Mouse (Mus musculus) Muller cell, postnatal 12 days (primary cell): ENCODE measurements around the gene 1700025F22Rik.
"Not testable (repeated sequence)": the region's sequence is repeated elsewhere in the genome, so short reads cannot be mapped to it uniquely, and the experiment has no call there.

Experiments
- DNase-seq: peaks from one replicate; pipeline ENCODE4 v3.0.0-alpha.2; 2015; ENCODE audit errors: inconsistent ontology term

Gene 1700025F22Rik

DNA sequence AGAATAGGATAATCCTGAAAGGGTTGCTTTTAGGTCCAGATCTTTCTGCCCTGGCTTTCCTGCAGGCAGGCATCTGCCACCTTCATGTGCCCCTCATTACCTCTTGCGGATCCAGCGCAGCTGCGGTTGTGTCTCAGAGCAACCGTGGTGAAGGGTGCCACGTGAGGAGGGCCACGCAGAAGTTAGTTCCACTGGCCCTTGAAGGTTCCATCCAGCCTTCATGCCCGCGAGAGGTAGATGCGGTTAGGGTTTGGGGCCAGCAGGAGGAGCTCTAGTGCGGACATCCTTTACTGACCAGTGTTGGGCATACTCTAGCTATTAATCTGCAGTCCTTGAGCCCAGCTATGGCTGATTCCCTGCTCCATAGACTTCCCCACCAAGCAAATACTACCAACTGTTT lies at the start of gene 1700025F22Rik:
TSS of gene 1700025F22Rik (minus strand) at position 149 of the 400 bp plus-strand sequence.
- no peak for DNase-seq

DNA sequence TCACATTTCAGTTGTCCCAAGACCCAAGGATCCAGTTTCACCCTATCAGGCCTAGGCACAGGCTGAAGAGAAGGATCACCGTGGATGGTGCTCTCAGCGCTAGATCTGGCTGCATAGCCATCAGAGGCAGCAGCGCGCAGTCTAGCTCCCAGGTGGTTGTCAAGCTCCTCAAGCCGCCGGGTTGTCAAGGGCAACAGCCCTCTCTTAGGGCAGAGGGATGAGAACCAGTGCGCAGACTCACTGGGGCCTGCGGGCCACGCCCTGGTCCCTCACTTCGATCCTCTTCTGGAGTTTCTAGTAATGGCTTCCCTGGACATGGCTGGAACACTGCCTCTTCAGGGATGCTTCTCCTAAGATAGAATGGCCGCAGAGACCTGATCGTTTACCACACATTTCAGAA lies 31.4 kb upstream of the 1700025F22Rik start, which contains the start of gene Ms4a13:
TSS of gene Ms4a13 (minus strand) at position 192 of the 400 bp plus-strand sequence.
- DNase-seq = no peak

DNA sequence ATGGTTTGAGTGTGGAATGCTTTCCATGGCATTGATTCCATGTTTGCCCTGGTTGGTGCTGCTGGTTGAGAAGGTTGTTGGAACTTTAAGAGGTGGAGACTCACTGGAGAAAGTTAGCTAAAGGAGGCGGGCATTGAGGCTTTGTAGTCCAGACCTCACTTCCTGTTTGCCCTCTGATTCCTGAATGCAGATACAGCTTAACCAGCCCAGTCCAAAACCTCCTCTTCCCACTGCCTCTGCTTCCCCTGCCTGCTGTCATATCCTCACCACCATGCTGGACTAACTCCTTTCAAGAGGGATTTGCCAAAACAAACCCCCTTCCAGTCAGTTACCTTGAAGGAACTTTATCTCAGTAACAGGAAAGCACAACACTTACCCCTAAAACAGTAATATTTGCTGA lies 27.4 kb upstream of the 1700025F22Rik start:
- no peak for DNase-seq

DNA sequence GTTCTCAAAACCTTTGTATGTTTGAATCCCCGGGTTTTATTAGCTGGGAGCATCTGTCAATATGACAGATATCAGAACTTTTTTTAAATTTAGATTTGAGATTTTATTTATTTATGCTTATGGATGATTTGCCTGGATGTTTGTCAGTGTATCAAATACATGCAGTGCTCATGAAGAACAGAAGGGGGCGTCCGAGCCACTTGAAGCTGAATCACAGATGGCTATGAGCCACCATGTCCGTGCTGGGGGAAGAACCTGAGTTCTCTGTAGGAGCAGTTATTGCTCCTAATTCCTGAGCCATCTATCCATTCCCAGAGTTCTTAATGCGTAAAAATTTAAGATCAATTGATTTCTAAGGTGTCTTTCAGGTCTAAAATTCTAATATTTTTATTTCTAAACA lies 19.0 kb upstream of the 1700025F22Rik start:
- DNase-seq = no peak

DNA sequence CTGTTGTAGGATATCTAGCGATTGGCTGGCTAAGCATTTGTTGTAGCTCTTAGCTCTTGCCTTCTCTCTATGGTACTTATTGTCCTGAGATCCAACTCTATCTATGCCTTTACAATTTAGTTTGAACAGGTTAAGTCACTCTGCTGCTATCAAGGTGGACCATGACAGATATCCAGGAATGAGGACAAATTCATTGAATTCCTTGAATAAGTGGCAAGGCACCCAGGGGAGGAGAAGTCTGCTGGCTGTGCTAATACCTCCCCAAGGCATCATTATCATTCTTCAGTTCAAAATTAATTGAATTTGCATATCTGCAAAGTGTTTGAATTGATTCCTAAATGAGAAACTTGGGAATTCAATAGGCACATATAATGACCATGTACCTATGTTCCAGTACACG lies 12.3 kb upstream of the 1700025F22Rik start:
- peak; percentile 35 for DNase-seq

DNA sequence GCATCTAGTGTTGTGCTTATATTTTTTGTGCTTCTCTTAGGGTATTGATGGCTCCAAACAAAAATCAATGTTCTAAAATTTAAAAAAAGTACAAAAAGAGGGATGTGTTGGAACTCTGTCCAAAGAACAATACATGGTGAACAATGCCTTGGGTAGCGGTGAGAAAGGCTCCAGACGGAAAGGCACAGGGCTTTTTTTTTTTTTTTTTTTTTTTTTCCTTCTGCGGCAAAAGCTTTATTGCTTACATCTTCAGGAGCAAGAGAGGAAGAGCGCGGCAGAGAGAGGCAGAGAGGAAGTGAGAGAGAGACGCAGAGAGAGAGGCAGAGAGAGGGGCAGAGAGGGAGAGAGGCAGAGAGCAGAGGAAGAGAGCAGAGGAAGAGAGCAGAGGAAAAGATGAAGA lies 7.2 kb downstream of the 1700025F22Rik start:
- not testable (repeated sequence) for DNase-seq

DNA sequence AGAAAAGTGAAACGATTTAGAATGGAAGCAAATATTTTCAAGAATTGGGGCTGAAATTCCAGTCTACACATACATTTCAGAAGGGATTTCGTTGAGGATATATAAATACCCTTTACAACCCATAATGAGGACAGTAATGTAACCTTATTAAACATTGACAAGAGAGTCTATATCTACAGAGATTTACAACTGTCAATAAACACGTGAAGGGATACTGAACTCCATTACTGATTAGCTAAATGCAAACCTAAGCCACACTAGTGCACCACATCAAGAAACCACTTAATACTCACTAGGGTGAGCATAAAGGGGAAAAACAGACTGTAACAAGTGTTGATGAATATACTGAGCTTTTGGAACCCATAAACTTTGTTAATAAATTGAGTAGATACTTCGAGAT lies 29.8 kb downstream of the 1700025F22Rik start:
- DNase-seq = no peak

DNA sequence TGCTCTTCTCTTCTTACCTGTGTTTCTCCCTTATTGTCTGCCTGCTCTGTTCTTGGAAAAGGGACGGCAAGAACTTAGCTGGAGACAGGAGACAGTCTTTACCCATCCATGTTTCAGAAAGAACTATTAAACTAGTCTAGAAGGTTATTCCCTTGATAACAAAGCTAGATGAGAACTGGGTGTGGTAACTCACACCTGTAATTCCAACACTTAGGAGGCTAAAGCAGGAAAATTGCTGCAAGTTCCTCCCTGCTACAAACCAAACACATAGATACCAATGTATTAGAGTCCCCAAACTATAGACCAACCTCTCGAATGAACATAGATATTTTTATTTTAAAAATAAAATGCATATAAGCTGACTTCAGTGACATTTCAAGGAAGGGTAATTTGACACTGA lies 30.3 kb downstream of the 1700025F22Rik start:
- DNase-seq = no peak

DNA sequence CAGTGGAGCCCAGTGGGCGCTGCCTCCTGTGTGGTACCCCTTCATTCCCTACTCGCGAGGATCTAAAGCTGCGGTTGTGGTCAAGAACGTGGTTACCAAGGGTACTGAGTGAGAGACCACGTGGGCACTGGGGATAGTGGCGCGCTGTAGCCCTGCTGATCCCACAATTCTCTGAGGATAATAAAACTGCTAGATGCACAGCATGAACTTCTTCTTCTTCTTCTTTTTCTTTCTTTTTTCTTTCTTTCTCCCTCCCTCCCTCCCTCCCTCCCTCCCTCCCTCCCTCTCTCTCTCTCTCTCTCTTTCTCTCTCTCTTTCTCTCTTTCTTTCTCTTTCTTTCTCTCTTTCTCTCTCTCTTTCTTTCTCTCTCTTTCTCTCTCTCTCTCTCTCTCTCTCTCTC lies 34.3 kb downstream of the 1700025F22Rik start, which contains the start of gene 1700017D01Rik:
TSS of gene 1700017D01Rik (minus strand) at position 101 of the 400 bp plus-strand sequence.
- not testable (repeated sequence) for DNase-seq

DNA sequence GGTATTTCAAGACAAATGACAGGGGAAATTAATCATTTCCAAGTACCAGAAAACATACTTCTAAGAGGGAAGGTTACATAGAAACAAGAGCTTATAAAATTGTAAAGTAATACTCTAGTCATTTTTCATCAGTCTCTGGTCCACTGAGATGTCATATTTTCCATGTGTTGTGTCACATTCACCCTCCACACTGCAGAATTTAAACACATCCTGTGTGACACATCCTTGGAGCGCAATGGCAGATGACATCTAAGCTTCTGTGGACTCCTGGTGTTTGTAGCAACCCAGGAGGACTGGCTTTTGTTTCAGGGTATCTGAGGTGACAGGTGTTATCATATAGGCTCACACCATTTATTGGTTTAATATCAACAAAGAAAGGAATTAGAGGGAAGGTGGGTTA lies 35.4 kb downstream of the 1700025F22Rik start:
- no peak for DNase-seq

DNA sequence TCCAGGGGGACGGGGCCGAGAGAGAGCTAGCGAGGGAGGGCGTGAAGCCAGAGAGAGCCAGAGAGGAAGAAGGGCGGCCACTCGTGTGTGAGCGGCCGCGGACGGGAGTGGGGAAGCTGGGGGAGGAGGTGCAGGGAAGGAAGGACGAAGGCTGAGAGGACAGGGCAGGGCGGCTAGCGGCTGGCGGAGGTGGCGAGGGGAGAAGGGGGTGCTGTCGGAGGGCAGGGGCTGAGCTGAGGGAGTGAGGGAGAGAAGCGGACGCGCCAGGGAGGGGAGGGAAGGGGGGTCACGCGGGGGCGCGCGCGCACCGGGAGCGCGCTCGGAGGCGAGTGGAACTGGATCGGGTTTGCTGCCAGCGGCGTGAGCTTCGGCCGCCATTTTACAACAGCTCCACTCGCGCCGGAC lies 44.1 kb downstream of the 1700025F22Rik start:
- DNase-seq = peak; percentile 19

DNA sequence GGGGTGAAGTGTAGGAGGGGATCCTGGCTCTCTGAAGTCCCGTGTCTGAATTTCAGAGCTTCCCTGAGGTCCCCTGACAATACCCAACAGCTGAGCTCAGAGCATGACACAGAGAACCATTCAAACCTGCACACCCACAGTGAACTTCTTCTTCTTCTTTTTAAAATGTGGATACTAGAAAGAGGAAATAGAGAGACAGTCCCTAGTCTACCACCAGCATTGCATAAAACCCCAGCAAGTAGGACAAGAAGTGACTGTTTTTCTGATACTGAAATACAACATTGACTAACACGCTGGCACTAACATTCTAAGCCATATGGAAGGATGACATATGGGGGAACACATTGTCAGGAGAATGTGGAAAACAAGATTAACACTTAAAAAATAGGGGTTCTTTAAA lies 45.8 kb downstream of the 1700025F22Rik start:
- DNase-seq = no peak

DNA sequence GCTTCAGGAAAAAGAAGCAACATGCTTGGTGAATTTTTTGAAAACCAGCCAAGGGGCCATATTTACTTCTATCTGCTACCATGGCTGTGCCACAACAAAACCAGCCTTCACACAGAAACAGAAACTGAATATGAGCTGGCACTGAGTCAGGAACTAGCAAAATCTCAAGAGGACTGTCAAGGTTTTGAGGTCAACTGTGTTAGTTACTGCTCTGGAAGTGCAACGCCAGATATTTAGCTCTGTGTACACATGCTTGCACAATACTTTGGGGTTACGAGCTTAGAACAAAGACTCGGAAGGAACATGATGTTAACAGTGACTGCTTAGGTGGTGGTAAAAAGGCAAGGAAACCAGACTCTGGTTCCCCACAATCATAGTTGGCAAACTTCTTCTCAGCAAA lies 57.4 kb downstream of the 1700025F22Rik start:
- DNase-seq = no peak

DNA sequence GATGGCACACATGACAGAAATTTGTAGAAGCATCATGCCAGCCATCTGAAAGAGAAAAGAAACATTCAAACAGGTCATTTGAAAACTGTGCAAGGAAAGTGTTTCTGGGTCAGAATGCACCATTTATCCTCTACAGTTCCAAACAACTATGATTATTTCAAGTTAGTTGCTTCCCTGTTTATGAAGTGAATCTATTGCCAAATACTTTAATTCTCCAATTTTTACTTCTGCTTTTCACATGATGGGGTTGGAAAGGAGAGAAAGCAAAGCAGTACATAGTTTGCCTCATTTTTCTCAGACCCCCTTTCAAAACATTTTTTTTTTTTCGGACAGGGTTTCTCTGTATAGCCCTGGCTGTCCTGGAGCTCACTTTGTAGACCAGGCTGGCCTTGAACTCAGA lies 63.2 kb downstream of the 1700025F22Rik start:
- DNase-seq = no peak

DNA sequence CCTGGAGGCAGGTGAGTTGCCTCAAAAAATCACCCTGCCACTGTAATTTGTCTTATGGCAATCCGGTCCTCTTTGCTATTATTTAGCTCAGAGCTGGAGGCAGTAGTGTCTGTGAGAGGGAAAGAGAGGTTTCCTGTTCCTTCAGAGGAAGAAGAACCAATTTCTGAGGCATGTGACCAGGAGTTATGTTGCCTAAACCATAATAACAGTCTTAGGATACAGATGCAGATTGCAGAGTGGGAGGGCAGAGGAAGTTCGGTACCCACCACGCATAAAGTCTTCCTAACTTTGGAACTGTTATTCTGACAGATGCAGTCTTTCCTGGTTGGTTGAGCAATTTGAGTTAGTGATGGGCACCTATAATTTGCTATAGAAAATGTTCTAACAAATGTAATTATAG lies 66.7 kb downstream of the 1700025F22Rik start:
- no peak for DNase-seq

DNA sequence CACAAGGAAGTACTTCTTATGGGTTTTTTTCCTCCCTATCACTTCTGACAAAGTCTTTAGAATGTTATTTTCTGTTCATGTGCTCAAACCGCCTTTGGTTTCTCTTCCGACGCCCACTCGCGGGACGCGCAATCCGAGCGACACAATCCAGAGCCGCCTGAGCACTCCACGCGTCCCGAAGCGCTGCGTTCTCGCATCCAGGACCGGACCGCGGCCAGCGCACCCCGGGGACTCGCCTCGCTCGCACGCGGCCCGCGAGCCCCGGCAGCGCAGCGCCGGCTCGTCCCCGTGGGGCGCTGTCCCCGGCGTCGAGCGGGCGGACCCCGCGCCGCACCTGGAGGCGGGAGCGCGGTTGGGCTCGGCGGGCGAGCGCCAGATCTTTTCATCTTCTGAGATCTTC lies 73.0 kb downstream of the 1700025F22Rik start:
- DNase-seq = peak; percentile 13
